Mouse (Mus musculus): ENCODE results near the gene Acot9. TPM values are rescaled to one million over a fixed set of nuclear protein-coding genes. Genes with fewer than 3 reads are reported as not detected.

Gene Acot9
- total RNA-seq, 2 experiments from 2014 or later: 23.4 to 24.4 TPM

Other genes with a start within 250 kb of the Acot9 start
- not detected for gene Magea5, start 199.3 kb upstream of the Acot9 start, total RNA-seq (2021)
- not detected for gene Magea1, start 172.7 kb upstream of the Acot9 start, total RNA-seq (2021)
- gene Magea2, start 168.8 kb upstream of the Acot9 start, total RNA-seq (2021): not detected
- gene Cldn34b2, start 134.0 kb upstream of the Acot9 start, total RNA-seq (2021): not detected
- gene Sat1, start 46.0 kb upstream of the Acot9 start, total RNA-seq (2021): 10 to 100 TPM; 67.5 to 76.5 TPM
- gene Prdx4, start 78.3 kb downstream of the Acot9 start, total RNA-seq (2021): 10 to 100 TPM; 25.2 to 28.3 TPM

Measured in left cerebral cortex, postnatal 14 days (tissue).